Mouse (Mus musculus) small intestine, adult 2 months (tissue): Measurements from ENCODE around the gene Gpr183.

Experiments
- CTCF ChIP-seq: fragments of 200-500 bp; IDR thresholded peaks from 2 replicates; pipeline ENCODE4 v1.5.1; 2012; ENCODE audit warnings: low read depth, mild to moderate bottlenecking, control low read depth, inconsistent platforms, low read length, moderate library complexity, mixed read lengths; ENCODE audit not compliant: insufficient replicate concordance, insufficient read length; ENCODE audit errors: extremely low read depth
- POLR2A ChIP-seq: fragments of 200-500 bp; IDR thresholded peaks from 2 replicates; pipeline ENCODE4 v1.6.1; 2012; ENCODE audit warnings: low read depth, mild to moderate bottlenecking, control low read depth, inconsistent platforms, low read length, moderate library complexity

GRCm38 (mm10) chr14:121989869-121990268 lies 24.9 kb upstream of the Gpr183 start:
- TF ChIP-seq POLR2A (no peak), CTCF (no peak)
